Mouse (Mus musculus) kidney, postnatal 4 days (tissue): ENCODE results near the gene Enox1.

Experiments used
- DNase-seq, 2 experiments: peaks; one replicate each; pipeline ENCODE4 v3.0.0; 2021; ENCODE audit warnings: mixed read lengths in 2 of 2

Gene Enox1

DNA sequence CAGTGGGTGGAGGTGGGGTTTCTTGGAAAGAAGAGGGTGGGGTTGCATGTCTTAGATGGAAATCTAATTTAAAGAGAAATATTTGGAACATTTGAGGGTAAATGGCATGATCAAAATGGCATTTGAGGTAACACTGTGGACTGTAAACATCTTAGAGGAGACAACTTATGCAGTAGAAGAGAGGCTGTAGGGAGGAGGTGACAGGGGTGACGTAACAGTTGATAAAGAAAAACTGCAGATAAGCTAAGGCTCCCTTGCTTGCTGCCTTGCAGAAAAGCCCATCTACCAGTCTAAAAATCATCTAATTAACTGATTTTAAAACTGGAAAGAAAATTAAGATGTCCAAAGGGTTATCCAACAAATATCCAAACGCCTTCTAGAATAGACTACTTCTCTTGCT is 123.9 kb downstream of the Enox1 start:
- no peak for DNase-seq

GRCm38 (mm10) chr14:77280893-77281292 is 124.3 kb downstream of the Enox1 start:
- no peak for DNase-seq

- DNase-seq: no peak
Observed at GRCm38 (mm10) chr14:77283939-77284338, 127.4 kb downstream of the Enox1 start.

GRCm38 (mm10) chr14:77285453-77285852 is 128.9 kb downstream of the Enox1 start:
- no peak for DNase-seq

DNA sequence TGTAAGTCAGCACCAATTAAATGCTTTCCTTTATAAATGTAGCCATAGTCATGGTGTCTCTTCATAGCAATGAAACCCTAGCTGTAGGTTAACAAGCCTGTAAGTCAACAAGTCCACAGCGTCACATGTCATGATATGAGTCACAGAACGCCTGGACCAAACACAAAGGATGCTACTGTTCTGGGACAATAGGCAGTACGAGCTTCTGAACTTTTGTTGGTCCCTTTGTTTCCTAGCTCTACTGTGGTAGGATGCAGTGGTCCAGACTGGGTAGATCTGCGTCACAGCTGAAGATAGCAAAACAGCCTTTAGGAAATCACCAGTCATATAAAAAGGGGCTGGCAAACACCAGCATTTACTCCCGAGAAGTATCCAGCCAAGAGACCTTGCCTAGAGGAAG is 135.2 kb downstream of the Enox1 start:
- no peak for DNase-seq

GRCm38 (mm10) chr14:77297039-77297438 is 140.5 kb downstream of the Enox1 start:
- no peak for DNase-seq

GRCm38 (mm10) chr14:77298327-77298726 is 141.8 kb downstream of the Enox1 start:
- no peak for DNase-seq

DNA sequence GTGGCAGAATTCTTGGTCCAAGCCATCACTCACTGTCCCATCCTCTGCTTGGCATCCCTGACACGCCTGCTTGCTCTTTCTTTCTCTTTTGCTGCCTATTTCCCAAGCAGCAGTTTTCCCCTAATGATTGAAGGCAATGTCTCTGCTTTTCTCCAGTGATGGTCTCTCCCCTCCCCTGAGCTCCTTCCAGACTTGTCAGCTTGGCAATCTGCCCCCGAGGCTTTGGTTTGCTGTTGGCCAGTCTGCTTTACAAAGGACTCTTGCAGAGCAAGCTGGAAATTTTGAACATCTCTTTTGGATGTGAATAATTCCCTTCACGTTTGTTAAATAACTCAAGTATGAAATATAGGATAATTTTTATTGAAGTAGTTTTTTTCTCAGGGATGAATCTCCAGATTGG is 153.0 kb downstream of the Enox1 start:
- DNase-seq: peak; percentile 24 to 27

DNA sequence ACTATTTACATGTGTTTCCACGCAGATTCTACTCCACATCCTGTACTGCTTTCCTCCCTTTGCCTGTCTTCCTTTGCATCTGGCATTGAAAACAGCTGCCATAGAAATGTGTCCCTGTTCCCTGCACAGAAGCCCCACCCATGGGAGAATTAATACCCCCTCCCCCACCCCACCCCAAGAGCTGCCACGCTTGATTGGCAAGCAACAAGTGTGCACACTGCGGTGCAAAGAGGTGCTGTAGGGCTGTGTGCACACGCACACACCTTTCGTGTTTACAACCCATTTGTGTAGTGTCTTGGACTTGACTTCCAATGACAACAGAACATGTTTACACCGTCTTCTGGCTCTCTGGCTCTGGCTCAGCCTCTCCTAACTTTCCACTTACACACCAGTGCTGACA is 154.9 kb downstream of the Enox1 start:
- DNase-seq: no peak

DNA sequence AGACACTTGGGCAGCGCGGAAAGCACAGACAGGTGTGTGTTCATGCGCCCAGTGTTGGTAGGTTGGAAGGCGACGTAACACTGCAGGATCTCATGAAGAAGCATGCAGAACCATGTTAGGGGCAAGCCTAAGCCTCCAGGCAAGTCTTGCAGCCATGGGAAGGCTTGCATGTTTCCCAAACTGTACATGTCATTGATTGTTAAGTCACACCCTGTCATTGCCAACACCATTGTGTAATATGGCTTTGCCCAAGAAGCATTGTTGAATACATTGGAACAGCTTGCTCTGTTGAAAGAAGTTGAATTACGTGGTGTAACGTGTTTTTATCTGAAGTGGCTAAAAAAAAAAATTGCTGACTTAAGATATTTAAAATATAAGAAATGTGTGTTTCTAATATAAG is 162.8 kb downstream of the Enox1 start:
- DNase-seq: no peak

DNA sequence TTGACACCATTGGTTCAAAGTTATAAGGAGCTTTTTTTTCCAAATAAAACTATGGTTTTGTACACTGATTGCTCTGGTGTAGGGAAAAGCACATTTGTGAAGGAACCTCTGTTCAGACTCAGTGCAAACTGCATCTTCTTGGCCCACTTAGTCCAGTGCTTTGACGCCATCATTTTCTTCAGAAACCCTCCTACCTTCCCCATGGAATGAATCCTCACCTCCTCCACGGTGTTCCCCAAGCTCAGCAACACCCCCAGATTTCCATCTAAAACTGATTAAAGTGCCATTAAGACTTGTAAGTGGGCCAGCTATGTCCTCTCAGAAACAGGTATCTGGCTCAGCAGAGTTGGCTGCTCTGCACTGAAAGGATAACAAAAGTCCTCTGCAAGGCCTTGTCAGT is 167.8 kb downstream of the Enox1 start:
- no peak for DNase-seq

GRCm38 (mm10) chr14:77327693-77328092 is 171.1 kb downstream of the Enox1 start:
- DNase-seq: peak in 1 of 2 experiments; percentile 27

GRCm38 (mm10) chr14:77329791-77330190 is 173.2 kb downstream of the Enox1 start:
- DNase-seq: no peak

DNA sequence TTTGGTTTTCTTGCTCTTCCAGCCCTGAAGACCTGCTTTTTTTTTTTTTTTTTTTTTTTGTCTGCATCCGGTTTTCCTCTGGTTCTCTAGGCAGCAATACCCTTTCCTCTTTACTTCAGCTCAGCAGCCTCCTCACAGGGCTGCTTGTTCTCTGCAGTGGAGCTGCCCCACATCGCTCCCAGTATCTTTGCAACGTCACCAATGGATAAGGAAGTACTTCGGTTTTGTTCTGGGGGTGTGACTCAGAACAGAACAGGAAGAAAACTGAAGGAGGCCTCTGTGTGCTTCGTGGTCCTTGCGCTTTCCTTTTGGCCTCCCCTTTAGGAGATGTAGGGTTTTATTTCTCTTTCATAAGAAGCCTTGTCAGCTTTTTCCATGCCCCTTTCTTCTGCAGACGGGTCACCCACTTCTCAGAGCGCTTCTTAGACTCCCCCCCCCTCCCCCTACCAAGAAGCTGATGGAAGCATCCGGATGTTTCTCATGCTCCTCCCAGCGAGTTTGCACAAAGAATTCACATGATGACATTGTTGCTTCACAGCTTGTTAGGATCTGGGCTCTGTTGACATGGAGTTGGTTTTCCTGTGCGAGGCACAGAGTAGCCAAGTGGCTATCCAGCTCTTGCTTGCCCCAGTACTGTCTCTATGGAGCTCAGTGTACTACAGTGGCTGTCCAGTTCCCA is 187.2 kb downstream of the Enox1 start:
- peak; percentile 6 to 17 for DNase-seq

- peak in 1 of 2 experiments; percentile 12 for DNase-seq
Observed at GRCm38 (mm10) chr14:77346296-77346695, 189.7 kb downstream of the Enox1 start.

DNA sequence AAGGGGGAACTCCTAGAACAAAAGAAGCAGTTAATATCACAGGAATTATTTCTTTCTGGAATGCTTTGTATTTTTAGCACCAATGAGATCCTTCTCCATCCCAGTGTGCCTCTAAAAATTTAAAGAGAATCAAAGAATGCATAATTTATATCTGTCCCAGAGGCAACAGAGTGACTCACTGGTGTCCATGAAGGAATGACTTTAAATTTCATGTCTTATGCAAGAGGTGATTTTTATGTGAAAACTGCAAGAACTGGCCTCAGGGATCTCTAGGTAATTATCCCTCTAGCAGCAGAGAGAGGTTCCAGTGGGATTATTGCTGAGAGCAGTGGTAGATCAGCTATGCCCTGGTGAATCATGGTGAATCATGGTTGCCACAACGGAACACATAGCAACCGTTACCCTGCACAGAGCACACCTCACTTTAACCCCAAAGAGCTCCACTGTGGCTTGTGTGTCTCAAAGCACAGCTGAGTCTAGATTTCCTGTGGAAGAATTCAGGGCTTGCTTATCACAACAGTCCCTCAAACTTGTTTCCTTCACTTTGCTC is 195.3 kb downstream of the Enox1 start:
- DNase-seq: no peak

- no peak for DNase-seq
Observed at GRCm38 (mm10) chr14:77362662-77363061, 206.1 kb downstream of the Enox1 start.

DNA sequence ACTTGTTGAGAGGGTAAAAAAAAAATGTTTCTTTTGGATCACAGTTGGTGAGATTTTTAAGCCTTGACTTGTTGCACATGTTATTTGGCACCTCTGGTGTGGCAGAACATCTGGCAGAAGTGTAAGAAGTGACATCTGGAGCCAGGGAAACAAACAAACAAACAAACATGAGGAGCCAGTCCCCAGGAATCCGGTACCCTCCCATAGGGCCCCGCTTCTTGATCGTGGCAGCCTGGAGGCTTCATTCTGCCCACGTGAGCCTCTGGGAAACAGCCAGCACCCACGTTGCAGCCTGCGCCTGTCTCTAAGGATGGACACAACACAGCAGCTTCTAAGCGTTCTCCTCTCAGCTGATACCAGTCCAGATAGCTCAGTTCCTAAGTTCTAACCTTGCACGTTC is 211.8 kb downstream of the Enox1 start:
- no peak for DNase-seq

DNA sequence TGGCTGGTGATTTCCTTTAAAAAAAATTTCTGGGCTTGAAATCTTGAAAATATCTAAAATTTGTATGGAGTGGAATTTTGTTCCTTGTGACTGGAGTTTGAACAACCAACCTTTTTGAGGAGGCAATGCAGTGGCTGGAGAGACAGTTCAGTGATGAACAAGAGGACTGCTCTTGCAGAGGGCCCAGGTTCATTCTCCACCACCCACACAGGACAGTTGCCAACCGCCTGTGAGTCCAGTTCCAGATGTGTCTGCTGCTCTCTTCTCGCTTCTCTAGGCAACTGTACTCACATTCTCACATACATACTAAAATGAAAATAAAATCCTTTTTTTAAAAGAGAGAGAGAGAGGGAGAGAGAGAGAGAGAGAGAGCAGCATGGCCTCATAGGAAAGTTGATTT is 212.5 kb downstream of the Enox1 start:
- DNase-seq: no peak

DNA sequence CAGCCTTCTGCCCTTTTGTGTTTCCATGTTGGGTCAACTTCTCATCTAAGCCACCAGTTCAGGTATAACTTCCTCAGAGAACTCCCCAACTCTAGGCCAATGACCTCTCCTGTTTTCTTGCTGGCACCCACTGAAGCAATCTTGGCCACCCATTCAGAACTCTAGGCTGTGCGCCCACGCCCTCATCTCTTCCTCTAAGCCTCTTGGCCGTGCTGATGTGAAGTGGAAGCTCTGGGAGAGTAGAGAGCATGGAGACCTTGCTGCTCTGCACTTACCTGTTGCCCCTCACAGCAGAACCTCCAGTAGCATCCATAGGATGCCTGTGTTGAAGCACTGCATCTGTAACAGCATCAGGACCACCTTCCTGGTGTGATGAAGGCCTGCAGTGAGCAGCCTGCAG is 214.0 kb downstream of the Enox1 start:
- no peak for DNase-seq

GRCm38 (mm10) chr14:77371977-77372376 is 215.4 kb downstream of the Enox1 start:
- DNase-seq: no peak

DNA sequence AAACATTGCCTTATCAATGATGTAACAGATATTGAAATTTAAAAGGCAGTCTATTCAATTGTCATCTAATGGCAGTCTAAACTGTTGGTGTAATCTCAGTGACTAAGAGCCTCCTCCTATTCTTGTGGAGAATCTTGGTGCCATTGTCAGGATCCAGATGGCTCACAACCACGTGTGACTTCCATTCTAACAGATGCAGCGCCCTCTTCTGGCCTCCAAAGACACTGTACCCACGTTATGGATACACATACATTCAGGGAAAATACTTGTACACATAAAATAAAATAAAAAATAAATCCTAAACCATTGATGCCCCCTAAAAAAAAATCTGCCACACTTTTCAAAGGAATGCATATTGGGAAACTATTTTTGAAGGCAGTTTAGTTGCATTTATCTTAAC is 216.6 kb downstream of the Enox1 start:
- DNase-seq: no peak

DNA sequence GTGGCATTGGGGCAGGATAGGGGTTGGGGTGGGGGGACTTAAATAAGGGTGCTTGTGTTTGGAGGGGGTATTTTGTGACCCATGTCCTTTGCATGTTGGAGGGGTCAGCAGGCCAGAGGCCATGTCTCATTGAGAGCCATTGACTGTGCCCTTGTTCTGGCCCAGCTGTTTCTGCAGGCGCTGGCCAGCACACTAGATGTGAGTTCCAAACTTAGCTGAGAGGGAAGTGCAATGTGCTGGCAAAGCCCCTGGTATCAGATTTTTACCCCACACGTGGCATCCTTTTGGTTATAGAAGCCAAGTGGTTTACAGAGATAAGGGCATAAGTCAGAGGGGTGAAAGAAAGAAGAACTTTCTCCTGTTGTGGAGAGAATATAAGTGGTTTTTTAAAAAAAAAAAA is 218.5 kb downstream of the Enox1 start:
- no peak for DNase-seq

DNA sequence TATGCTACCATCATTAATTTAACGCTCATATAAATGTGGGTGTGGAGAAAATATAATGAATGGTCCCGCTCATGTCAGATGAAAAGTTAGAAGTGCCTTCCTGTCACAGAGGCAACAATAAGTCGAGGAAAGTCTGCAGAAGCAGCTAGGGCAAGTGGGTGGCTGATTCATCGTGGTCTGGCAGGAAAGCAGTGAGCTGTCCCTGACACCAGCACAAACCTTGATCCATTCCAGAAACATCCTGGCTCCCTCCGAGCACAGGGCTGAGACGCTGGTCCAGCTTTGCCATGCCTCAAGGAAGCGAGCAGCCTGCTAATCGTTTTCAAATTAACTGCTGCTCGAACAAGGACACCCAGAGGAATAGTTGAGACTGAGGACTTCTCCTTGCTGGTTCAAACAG is 219.1 kb downstream of the Enox1 start:
- DNase-seq: peak in 1 of 2 experiments; percentile 10

DNA sequence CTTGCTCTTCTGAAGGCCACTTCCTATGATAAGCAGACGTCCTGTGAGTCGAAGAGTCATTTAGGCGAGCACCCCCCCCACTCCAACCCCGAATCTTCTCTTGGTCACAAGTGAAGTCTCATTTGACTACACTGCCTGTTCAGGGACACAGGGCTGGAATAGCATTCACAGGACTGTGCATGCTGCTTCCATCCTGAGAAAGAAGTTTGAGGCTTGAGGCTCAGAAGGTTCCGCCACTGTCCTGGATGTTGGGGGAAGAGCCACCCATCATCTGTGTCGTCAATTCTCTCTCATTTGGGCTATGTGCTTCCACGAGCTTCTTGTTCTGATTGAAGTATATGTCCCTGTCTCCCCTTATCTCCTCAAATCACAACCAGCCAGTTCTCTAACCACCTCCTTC is 220.2 kb downstream of the Enox1 start:
- DNase-seq: no peak
